Mouse (Mus musculus) neutrophil, adult 59 days (primary cell): ENCODE data around the gene Gm21118. TPM values are rescaled to one million over a fixed set of nuclear protein-coding genes. Genes with fewer than 3 reads are reported as not detected.

Source experiments
- total RNA-seq, 2 experiments: library from RNA; stranded (reverse); gene quantifications; 1 replicate in 1 of 2; 2 replicates in 1 of 2; pipeline ENCODE4 v1.2.4; 2023

The Gm21118 gene
- not detected for total RNA-seq

DNA sequence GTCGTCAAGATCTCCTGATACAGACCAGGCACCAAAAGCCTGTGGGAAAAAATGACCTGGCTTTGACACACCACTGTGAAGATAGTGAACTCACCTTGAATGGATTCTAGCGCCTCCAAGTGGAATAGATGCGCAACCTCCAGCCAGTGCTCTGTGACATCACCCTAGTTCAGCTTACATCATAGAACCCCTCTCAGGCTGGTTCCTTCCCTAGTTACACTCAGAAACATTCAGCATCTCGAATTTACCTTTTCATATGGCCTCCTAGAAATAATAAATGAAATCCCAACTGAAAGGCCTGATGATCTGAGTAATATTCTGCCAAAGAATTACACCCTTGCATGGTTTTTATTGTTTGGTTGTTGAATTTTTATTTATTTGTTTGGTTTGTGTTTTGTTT lies at the start of gene Gm21118:
Gm21118 (minus strand) TSS at position 101 of the 400 bp plus-strand sequence.

DNA sequence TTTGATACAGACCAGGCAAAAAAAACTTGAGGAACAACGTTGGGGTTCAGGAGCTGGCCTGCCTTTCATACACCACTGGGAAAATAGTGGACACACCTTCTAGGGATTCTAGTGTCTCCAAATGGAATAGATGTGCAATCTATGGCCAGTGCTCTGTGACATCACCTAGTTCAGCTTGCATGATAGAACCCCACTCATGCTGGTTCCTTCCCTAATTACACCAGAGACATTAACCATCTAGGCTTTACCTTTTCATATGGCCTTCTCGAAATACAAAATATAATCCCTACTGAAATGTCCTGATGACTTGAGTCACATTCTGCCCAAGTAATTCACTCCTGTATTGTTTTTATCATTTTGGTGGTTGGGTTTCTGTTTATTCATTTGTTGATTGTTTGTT lies 29.7 kb upstream of the Gm21118 start, which contains the start of the genes Gm29423 and Gm29644:
Gm29423 (minus strand) TSS at position 101 of the 400 bp plus-strand sequence.
Gm29644 (minus strand) TSS at position 157 of the 400 bp plus-strand sequence.

Other genes with a start within 250 kb of the Gm21118 start
- not detected for gene Gm29423, start 29.6 kb upstream of the Gm21118 start, total RNA-seq
- not detected for gene Gm29644, start 29.7 kb upstream of the Gm21118 start, total RNA-seq
- gene Gm20888, start 168.2 kb upstream of the Gm21118 start, total RNA-seq: not detected